Comparison of ENCODE assay signal across 8 mouse cellular contexts in the genomic region with DNA sequence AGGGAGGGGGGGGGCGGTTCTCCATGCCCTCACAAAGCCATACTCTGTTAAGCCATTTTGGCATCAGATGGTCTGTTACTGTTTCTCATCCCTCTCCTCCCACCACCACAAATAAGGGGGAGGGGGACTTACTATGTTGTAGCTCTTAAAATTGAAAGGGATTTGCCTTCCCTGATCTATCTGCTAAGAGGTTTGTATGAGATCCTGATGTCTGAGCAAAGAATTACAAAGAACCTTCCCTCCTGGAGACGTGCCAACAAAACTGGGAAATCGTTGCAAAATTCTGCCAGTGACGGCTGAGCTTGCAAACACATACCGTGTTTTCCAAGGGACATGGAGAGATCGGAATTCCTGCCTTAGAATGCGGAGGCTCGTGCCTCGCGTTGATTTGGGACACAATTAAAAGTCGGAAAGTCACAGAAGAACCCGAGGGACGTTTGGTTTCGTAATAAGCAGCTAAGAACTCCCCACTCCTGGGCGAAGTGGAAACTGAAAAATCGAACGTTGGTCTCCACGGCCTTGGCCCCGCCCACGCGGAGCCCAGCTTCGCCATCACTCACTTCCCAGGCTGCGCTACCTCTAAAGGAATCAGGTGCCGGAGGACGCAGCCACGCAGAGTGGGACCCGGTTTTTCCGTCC. TPM values are rescaled to one million over a fixed set of nuclear protein-coding genes. Genes with fewer than 3 reads are reported as not detected.
DNase-seq lines count a peak whose midpoint lies in the region; ATAC-seq and TF ChIP-seq lines count a peak whose summit lies in the region.

No protein-coding gene starts in this region.

- TF ChIP-seq CTCF in liver, embryonic 14.5 days (IDR thresholded peaks at IDR 0.05; ENCODE audit: low read depth): no peak

- peaks cover 6% of the 10 kb centered on the region; the same call in 1 of the 2 replicates for H3K27me3 ChIP-seq in forebrain, embryonic 10.5 days (ENCODE audit: poor library complexity, severe bottlenecking)
- no peaks in the 10 kb centered on the region for H3K27me3 ChIP-seq in heart, embryonic 16.5 days (ENCODE audit: control insufficient read depth, insufficient read depth, low read length)
- H3K27me3 ChIP-seq in liver, embryonic 14.5 days (ENCODE audit: control insufficient read depth, insufficient read depth, low read length): no peaks in the 10 kb centered on the region
- H3K27me3 ChIP-seq in stomach, embryonic 16.5 days (ENCODE audit: control insufficient read depth, insufficient read depth, low read length): no peaks in the 10 kb centered on the region

- peak overlapping the region; percentile 85 for H3K27ac ChIP-seq in forebrain, embryonic 10.5 days
- peak overlapping the region; percentile 92 for H3K27ac ChIP-seq in heart, embryonic 16.5 days (ENCODE audit: low read length)
- peak overlapping the region; percentile 81 for H3K27ac ChIP-seq in liver, embryonic 14.5 days
- peak overlapping the region; percentile 93 for H3K27ac ChIP-seq in stomach, embryonic 16.5 days (ENCODE audit: low read length)

- TF ChIP-seq EP300 in liver, embryonic 14.5 days (IDR thresholded peaks at IDR 0.05; ENCODE audit: low read depth): no peak

- peak; percentile 14 to 73 for DNase-seq in frontal cortex, adult 2 months (ENCODE audit: extremely low spot score in 1 of 2, low spot score in 1 of 2)
- peak; percentile 58 for DNase-seq in forebrain, embryonic 10.5 days (ENCODE audit: extremely low spot score, low spot score)
- DNase-seq in kidney, postnatal 14 days: peak; percentile 88
- no peak for DNase-seq in liver, embryonic 14.5 days (ENCODE audit: low read depth in 3 of 3, low spot score in 3 of 3)
- DNase-seq in neural tube, embryonic 10.5 days (ENCODE audit: extremely low spot score, low spot score): peak; percentile 66

- WGBS in forebrain, embryonic 10.5 days: under 1% methylated on average over 28 of the region's 28 CpGs
- under 1% methylated on average over 28 of the region's 28 CpGs for WGBS in heart, embryonic 16.5 days
- 2% methylated on average over 28 of the region's 28 CpGs for WGBS in liver, embryonic 14.5 days (ENCODE audit: insufficient replicate concordance)
- 1% methylated on average over 28 of the region's 28 CpGs for WGBS in stomach, embryonic 16.5 days

- ATAC-seq in frontal cortex, adult (ENCODE audit: low TSS enrichment): no peak
- peak; percentile 8; the same call in 1 of the 2 replicates for ATAC-seq in heart, embryonic 16.5 days (replicated peaks; ENCODE audit: extremely low read depth, insufficient read depth, low FRiP score)
- no peak for ATAC-seq in liver, embryonic 14.5 days (ENCODE audit: insufficient read depth)
- no peak for ATAC-seq in stomach, embryonic 16.5 days (ENCODE audit: insufficient read depth, low FRiP score)

- peak overlapping the region; percentile 83 for H3K9ac ChIP-seq in heart, embryonic 16.5 days (ENCODE audit: low read length)
- peak overlapping the region; percentile 71 for H3K9ac ChIP-seq in liver, embryonic 14.5 days (replicated peaks)
- peak overlapping the region; percentile 74 for H3K9ac ChIP-seq in stomach, embryonic 16.5 days (ENCODE audit: low read length)

- H3K9me3 ChIP-seq in forebrain, embryonic 10.5 days: no peaks in the 10 kb centered on the region
- H3K9me3 ChIP-seq in heart, embryonic 16.5 days (replicated peaks; ENCODE audit: control insufficient read depth, low read length): no peaks in the 10 kb centered on the region
- no peaks in the 10 kb centered on the region for H3K9me3 ChIP-seq in liver, embryonic 14.5 days (ENCODE audit: control insufficient read depth, low read length)
- no peaks in the 10 kb centered on the region for H3K9me3 ChIP-seq in stomach, embryonic 16.5 days (replicated peaks; ENCODE audit: control insufficient read depth, low read length)

- H3K4me3 ChIP-seq in forebrain, embryonic 10.5 days: peak overlapping the region; percentile 92
- peak overlapping the region; percentile 61 for H3K4me3 ChIP-seq in heart, embryonic 16.5 days (ENCODE audit: low read length)
- H3K4me3 ChIP-seq in liver, embryonic 14.5 days (ENCODE audit: insufficient read depth in 1 of 2, low read depth in 2 of 2, low read length in 2 of 2): peak overlapping the region; percentile 84 to 99
- H3K4me3 ChIP-seq in stomach, embryonic 16.5 days (replicated peaks; ENCODE audit: low read length): peak overlapping the region; percentile 58

- H3K36me3 ChIP-seq in forebrain, embryonic 10.5 days (replicated peaks): no peaks in the 10 kb centered on the region
- no peaks in the 10 kb centered on the region for H3K36me3 ChIP-seq in heart, embryonic 16.5 days (ENCODE audit: control insufficient read depth, insufficient read depth)
- H3K36me3 ChIP-seq in liver, embryonic 14.5 days (replicated peaks; ENCODE audit: control insufficient read depth, insufficient read depth, low read depth): no peaks in the 10 kb centered on the region
- H3K36me3 ChIP-seq in stomach, embryonic 16.5 days (ENCODE audit: control insufficient read depth, insufficient read depth, low read length): no peaks in the 10 kb centered on the region

- peak overlapping the region; percentile 77 for H3K4me2 ChIP-seq in heart, embryonic 16.5 days (ENCODE audit: low read depth, low read length)
- H3K4me2 ChIP-seq in liver, embryonic 14.5 days (ENCODE audit: low read depth): peak overlapping the region; percentile 83
- H3K4me2 ChIP-seq in stomach, embryonic 16.5 days (ENCODE audit: low read depth, low read length): peak overlapping the region; percentile 78

- peaks cover 56% of the 10 kb centered on the region for H3K4me1 ChIP-seq in forebrain, embryonic 10.5 days
- peaks cover 23% of the 10 kb centered on the region for H3K4me1 ChIP-seq in heart, embryonic 16.5 days (ENCODE audit: control insufficient read depth, insufficient read depth, low read length)
- H3K4me1 ChIP-seq in liver, embryonic 14.5 days (replicated peaks; ENCODE audit: control insufficient read depth in 2 of 2, insufficient read depth in 2 of 2, low read length in 1 of 2): peaks cover 43 to 54% of the 10 kb centered on the region in 2 experiments
- peaks cover 27% of the 10 kb centered on the region for H3K4me1 ChIP-seq in stomach, embryonic 16.5 days (ENCODE audit: control insufficient read depth, insufficient read depth, low read length)

RNA-seq across cellular contexts. Expression of gene Zfp217, which starts 14.7 kb away (rescaled TPM):
- 1.8 and 2.4 TPM in 2 replicates for polyA plus RNA-seq in frontal cortex, adult 2 months (2012; rRNA removed)
- polyA plus RNA-seq in forebrain, embryonic 10.5 days (2016; fragmentation: Nextera tagmentation; extraction: Ambion mirVana): 3.4 and 4.1 TPM in 2 replicates
- 3.2 and 3.6 TPM in 2 replicates for polyA plus RNA-seq in heart, embryonic 16.5 days (2015; fragmentation: Nextera tagmentation; extraction: Ambion mirVana)
- 4.2 and 4.8 TPM in 2 replicates for polyA plus RNA-seq in liver, embryonic 14.5 days (2012; rRNA removed)
- 2.3 and 3.5 TPM in 2 replicates for polyA plus RNA-seq in liver, embryonic 14.5 days (2014; fragmentation: Nextera tagmentation; extraction: Ambion mirVana)
- polyA plus RNA-seq in stomach, embryonic 16.5 days (2015; fragmentation: Nextera tagmentation; extraction: Ambion mirVana): 3.0 and 3.2 TPM in 2 replicates

Comparison
In these comparisons a context has a peak if more than half of its experiments do, and no peak if none do; other contexts are left out.
1. DNase-seq: peak in frontal cortex, adult 2 months (2 of 2), forebrain, embryonic 10.5 days (single experiment), kidney, postnatal 14 days (single experiment) and neural tube, embryonic 10.5 days (single experiment); none in liver, embryonic 14.5 days (0 of 3).
2. Peak in every context shown above with its lines, with median percentiles within 50 percentile points of each other: H3K27ac ChIP-seq, H3K4me3 ChIP-seq, H3K4me2 ChIP-seq and H3K9ac ChIP-seq.